Mouse (Mus musculus): ENCODE data around the gene Cdca3.

Cdca3 gene

GRCm38 (mm10) chr6:124874348-124874747, 45.0 kb downstream of the Cdca3 start:
- no peak for DNase-seq

- no peak for DNase-seq
Measured at GRCm38 (mm10) chr6:124879390-124879789, 50.0 kb downstream of the Cdca3 start.

- DNase-seq = no peak
Measured at GRCm38 (mm10) chr6:124881821-124882220, 52.5 kb downstream of the Cdca3 start.

All from retina, postnatal 1 day (tissue).